Mouse (Mus musculus): Measurements from ENCODE around the gene Aldh3a1. TPM values are rescaled to one million over a fixed set of nuclear protein-coding genes. Genes with fewer than 3 reads are reported as not detected.
A peak's percentile ranks its signal among the peaks of the same experiment; 100 is the strongest.
"Not testable (repeated sequence)": the region's sequence is repeated elsewhere in the genome, so short reads cannot be mapped to it uniquely, and the experiment has no call there.

Gene Aldh3a1
- 0.07 TPM in 1 of 2 replicates, not detected in the other for polyA plus RNA-seq (2016; fragmentation: Nextera tagmentation; extraction: Ambion mirVana)

DNA sequence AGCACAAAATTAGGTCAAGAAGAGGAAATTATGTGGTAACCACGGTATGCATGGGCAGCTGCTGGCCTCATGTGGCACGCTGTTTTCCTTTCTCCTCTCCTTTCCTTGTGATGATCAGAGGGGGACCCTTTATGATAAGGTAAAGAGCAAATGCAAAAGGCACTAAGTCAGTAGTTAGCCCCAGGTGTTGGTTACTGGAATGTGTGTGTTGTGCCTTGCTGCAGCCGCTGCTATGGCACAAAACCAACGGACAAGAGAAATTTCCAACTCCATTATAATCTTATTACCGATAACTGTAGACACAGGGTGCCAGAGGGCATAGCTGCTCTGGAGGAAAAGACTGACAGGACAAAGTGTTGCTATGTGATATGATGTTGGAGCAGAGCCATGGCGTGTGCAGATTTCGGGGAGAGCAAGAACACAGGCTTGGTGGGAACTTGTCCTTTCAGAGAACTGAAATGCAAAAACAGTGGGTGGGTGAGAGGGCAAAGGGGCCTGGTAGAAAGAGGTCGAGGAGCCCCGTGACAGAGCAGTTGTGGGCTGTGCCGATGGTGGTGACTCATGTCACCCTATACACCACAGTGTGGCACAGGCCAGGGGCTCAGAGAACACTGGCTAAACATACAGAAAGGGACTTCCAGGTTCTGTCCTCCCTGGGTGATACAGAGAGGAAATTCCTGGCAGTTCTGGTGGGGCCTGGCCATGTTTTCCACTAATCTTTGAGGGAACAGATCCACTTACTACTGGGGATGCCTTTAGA, at the start of gene Aldh3a1:
Gene Aldh3a1 (plus strand): TSS at position 51 of the 760 bp plus-strand sequence.
- no peaks in the 10 kb centered on the region for H3K36me3 ChIP-seq

DNA sequence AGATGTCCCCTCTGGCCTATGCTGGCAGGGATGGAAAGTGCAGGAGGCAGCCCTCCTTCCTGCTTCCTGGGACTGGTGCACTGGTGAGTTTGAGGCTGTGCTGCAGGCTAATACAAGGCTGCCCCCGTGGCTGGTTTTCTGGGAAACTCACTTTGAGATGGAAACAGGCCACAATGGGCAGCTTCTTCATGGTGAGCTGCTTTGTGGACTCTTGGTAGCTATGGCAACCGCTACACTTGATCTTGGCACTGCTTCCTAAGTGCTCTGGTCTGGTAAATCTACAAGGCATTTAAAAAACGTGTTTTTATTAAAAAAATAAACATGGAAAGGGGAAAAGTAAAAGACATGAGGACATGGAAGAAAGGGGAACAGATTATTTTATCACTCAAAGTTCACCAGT, 49.2 kb upstream of the Aldh3a1 start:
- no peak for ATAC-seq
- Histone ChIP-seq H3K4me1 (no peaks in the 10 kb centered on the region), H3K9me3 (replicated peaks) (no peaks in the 10 kb centered on the region), H3K9ac (no peak overlapping the region), H3K4me2 (no peak overlapping the region), H3K36me3 (peaks cover 98% of the 10 kb centered on the region), H3K27me3 (replicated peaks) (no peaks in the 10 kb centered on the region), H3K27ac (no peak overlapping the region), H3K4me3 (no peak overlapping the region)
- WGBS (ENCODE audit: insufficient replicate concordance) = 58% methylated on average over 3 of the region's 3 CpGs

More for the DNA sequence above, at the start of gene Aldh3a1:
- no peak within 1 kb of the TSS for H3K27ac ChIP-seq
- no peak within 1 kb of the TSS for H3K4me2 ChIP-seq
- 54% methylated on average over 10 of the region's 10 CpGs for WGBS (ENCODE audit: insufficient replicate concordance)
- H3K9me3 ChIP-seq (replicated peaks) = no peaks in the 10 kb centered on the region
- no peak within 1 kb of the TSS for H3K4me3 ChIP-seq
- ATAC-seq = no peak
- H3K27me3 ChIP-seq (replicated peaks) = peaks cover 32% of the 10 kb centered on the region
- H3K4me1 ChIP-seq = no peaks in the 10 kb centered on the region
- H3K9ac ChIP-seq = no peak within 1 kb of the TSS

DNA sequence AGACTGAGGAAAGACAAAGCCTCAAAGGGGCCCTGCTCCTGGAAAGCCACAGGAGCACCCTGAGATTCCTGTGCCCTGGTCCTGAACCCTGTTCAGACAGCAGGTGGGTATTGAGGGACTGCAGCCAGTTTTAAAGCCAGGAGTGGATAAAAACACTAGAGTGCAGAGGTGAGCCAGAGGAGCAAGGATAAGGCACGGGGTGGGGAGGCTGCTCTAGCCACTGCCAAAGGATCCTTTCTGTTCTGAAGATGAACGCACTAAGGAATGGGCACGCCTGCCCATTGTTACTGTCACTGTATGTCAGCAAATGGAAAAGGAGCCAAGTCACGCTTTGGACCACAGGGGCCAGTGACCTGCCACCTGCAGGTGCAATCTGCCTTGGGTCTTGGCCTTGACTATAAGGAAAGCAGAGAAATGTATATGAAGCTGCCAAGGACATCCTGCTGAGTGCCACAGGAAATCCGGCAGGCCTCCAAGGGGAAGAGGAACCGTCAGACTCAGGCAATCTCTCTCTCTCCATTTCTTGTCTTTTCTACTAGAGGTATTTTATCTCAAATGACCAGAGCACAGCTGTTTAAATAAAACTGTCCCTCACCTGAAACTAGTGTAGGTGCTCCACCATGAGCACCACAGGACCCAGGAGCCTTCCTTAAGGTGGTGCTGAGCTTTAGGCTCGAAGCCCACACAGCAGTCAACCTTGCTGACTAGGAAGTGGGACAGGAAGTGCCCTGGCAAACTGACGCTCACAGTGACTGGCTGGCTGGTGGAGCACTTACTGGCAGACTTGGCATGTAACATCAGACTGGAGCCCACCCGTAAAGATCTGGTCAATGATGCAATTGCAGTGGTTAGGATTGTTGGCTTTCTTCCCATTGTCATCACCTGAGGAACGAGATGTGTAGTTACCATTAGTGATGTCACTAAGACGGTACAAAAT, 47.3 kb upstream of the Aldh3a1 start:
- no peaks in the 10 kb centered on the region for H3K27me3 ChIP-seq (replicated peaks)
- no peak overlapping the region for H3K4me3 ChIP-seq
- peaks cover 98% of the 10 kb centered on the region for H3K36me3 ChIP-seq
- H3K4me2 ChIP-seq = no peak overlapping the region
- WGBS (ENCODE audit: insufficient replicate concordance) = 54% methylated on average over 11 of the region's 11 CpGs
- no peaks in the 10 kb centered on the region for H3K9me3 ChIP-seq (replicated peaks)
- no peak overlapping the region for H3K9ac ChIP-seq
- no peak for ATAC-seq
- H3K27ac ChIP-seq = no peak overlapping the region
- H3K4me1 ChIP-seq = no peaks in the 10 kb centered on the region

DNA sequence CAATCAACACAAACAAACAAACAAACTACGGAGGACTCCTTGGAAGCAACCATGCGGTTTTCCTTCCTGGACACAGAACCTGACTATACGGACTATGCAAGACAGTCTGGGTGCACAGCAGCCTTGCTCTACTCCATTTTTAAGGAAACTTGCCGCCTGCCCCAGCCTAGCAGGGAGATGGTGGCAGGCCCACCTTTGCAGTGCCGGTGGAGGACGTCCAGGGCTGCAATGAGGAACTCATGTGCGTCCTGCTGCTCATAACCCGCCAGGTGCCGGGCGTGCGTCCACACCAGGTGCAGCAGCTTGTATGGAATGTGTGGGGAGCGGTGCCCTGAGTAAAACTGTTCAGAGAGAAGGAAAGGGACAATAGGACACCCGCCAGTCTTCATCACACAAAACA, 46.2 kb upstream of the Aldh3a1 start:
- 85% methylated on average over 13 of the region's 13 CpGs for WGBS (ENCODE audit: insufficient replicate concordance)
- Histone ChIP-seq H3K27ac (no peak overlapping the region), H3K27me3 (replicated peaks) (no peaks in the 10 kb centered on the region), H3K4me2 (no peak overlapping the region), H3K4me1 (no peaks in the 10 kb centered on the region), H3K36me3 (peaks cover 100% of the 10 kb centered on the region), H3K4me3 (no peak overlapping the region), H3K9ac (no peak overlapping the region), H3K9me3 (replicated peaks) (no peaks in the 10 kb centered on the region)
- no peak for ATAC-seq

DNA sequence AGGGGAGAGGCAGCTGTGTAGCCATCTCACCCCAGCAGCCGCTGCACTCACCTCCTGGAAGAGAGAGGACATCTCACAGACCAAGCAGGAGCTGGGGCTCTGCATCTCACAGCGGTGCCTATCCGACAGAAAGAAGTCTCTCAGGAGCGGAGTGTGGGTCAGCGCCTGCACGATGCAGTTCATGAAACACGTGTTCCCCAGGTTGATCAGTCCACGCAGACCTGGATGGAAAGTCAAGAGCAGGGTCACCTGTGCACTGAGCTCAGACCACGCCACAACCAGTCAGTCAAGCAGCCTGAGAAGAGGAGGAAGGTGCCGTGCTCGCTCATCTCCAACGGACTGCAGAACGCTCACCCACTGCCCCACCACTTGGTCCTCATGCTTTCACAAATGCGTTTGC, 44.6 kb upstream of the Aldh3a1 start:
- no peaks in the 10 kb centered on the region for H3K4me1 ChIP-seq
- 88% methylated on average over 14 of the region's 14 CpGs for WGBS (ENCODE audit: insufficient replicate concordance)
- H3K9ac ChIP-seq = no peak overlapping the region
- H3K4me3 ChIP-seq = no peak overlapping the region
- no peak overlapping the region for H3K27ac ChIP-seq
- no peak overlapping the region for H3K4me2 ChIP-seq
- no peaks in the 10 kb centered on the region for H3K9me3 ChIP-seq (replicated peaks)
- peaks cover 100% of the 10 kb centered on the region for H3K36me3 ChIP-seq
- H3K27me3 ChIP-seq (replicated peaks) = no peaks in the 10 kb centered on the region
- ATAC-seq = no peak

DNA sequence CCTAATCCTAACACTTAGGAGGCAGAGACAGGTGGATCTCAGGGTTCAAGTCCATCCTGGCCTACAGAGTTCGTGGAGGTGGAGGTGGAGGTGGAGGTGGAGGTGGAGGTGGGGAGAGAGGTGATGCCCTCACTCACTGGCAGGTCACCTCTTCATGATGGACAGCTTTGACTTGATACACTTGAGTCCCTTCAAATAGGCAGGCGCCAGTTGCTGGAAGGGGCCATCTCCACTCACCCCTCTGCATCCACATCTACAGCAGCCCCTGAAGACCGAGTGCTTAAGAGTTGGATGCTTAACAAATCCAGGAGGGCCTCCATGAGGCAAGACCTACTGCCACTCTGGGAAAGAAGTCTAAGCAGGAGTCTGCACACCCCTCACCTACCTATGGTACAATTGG, 44.0 kb upstream of the Aldh3a1 start:
- whole genome bisulfite sequencing (ENCODE audit: insufficient replicate concordance) = 67% methylated on average over 3 of the region's 3 CpGs

DNA sequence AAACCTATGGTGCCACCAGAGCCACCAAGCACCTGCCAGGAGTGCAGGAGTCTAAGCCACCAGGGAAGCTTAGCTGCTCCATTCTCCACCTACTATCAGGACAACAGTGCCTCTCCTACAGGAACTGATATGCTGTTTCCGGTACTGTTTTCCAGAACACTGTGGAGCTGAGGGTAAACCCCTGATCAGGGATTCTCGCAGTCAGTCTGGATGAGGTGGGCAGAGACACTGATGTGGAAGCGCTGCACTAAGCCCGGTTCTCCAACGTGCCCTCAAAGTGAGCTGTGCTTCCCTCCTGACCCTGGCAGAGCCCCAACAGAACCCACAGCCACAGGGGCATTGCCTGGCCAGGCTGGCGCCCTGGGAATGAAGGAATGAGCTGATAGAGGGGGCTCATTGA, 43.0 kb upstream of the Aldh3a1 start:
- Histone ChIP-seq H3K4me1 (peaks cover 8% of the 10 kb centered on the region), H3K27ac (no peak overlapping the region), H3K4me2 (no peak overlapping the region), H3K4me3 (no peak overlapping the region), H3K27me3 (replicated peaks) (no peaks in the 10 kb centered on the region), H3K9me3 (replicated peaks) (no peaks in the 10 kb centered on the region), H3K9ac (no peak overlapping the region), H3K36me3 (peaks cover 88% of the 10 kb centered on the region)
- ATAC-seq = no peak
- WGBS (ENCODE audit: insufficient replicate concordance) = 84% methylated on average over 6 of the region's 6 CpGs

More for the DNA sequence above, 44.0 kb upstream of the Aldh3a1 start:
- no peaks in the 10 kb centered on the region for H3K27me3 ChIP-seq (replicated peaks)
- H3K4me1 ChIP-seq = no peaks in the 10 kb centered on the region
- no peak overlapping the region for H3K4me2 ChIP-seq
- H3K9me3 ChIP-seq (replicated peaks) = no peaks in the 10 kb centered on the region
- H3K36me3 ChIP-seq = peaks cover 98% of the 10 kb centered on the region
- H3K9ac ChIP-seq = no peak overlapping the region
- no peak overlapping the region for H3K27ac ChIP-seq
- ATAC-seq = no peak
- H3K4me3 ChIP-seq = no peak overlapping the region

DNA sequence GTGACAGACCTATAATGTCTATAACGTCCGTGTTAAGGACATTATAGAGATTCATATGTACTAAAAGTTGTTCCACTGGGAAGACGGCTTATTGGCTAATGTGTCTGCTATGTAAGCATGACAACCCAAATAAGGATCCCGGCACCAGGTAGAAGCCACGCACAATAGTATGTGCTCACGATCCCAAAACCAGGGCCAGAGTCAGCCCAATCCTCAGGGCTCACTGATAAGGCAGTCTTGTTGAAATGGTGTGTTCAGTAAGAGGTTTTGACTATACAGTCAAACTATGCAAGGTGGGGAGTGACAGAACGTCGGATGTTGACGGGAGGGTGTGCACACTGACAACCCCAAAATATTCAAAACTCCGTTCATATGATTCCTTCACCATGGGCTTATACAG, 42.5 kb upstream of the Aldh3a1 start:
- Histone ChIP-seq H3K4me1 (peaks cover 8% of the 10 kb centered on the region), H3K9ac (no peak overlapping the region), H3K4me3 (no peak overlapping the region), H3K36me3 (peaks cover 83% of the 10 kb centered on the region), H3K4me2 (no peak overlapping the region), H3K27me3 (replicated peaks) (no peaks in the 10 kb centered on the region), H3K9me3 (replicated peaks) (no peaks in the 10 kb centered on the region), H3K27ac (no peak overlapping the region)
- WGBS (ENCODE audit: insufficient replicate concordance) = 85% methylated on average over 10 of the region's 10 CpGs
- ATAC-seq = no peak

DNA sequence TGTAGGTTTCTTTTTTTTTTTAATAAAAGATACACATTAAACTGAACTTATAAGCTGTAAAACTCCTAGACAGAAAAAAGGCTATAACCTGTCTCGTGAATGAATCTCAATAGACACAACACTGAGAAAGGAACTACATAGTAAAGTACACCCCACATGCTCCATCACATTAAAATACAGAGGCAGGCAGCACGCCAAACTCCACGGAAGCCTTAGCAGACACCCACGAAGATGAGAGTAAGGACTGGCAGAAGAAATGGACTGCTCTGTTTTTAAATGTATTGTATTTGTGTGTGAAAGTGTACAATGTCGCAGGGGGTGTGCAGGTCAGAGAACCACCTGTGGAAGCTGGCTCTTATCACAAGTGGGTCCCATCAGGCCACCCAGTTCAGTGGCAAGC, 37.2 kb upstream of the Aldh3a1 start:
- Histone ChIP-seq H3K9ac (no peak overlapping the region), H3K4me2 (no peak overlapping the region), H3K27ac (no peak overlapping the region), H3K4me3 (no peak overlapping the region), H3K36me3 (peaks cover 30% of the 10 kb centered on the region), H3K9me3 (replicated peaks) (no peaks in the 10 kb centered on the region), H3K4me1 (peaks cover 22% of the 10 kb centered on the region), H3K27me3 (replicated peaks) (no peaks in the 10 kb centered on the region)
- 77% methylated on average over 5 of the region's 5 CpGs for WGBS (ENCODE audit: insufficient replicate concordance)
- ATAC-seq = no peak

DNA sequence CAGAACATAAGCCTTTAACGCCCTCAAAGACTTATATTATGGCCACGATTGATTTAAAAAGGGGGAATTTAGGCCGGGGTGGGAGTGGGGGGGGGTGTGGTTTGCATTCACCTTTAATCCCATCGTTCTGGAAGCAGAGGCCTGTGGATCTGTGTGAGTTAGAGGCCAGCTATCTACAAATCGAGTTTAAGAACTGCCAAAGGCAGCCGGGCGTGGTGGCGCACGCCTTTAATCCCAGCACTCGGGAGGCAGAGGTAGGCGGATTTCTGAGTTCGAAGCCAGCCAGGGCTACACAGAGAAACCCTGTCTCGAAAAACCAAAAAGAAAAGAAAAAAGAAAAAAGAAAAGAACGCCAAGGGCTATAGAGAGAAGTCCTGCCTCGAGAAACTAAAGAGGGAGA, 33.9 kb upstream of the Aldh3a1 start:
- WGBS (ENCODE audit: insufficient replicate concordance) = 51% methylated on average over 15 of the region's 15 CpGs
- not testable (repeated sequence) for H3K9me3 ChIP-seq (replicated peaks); H3K27me3 ChIP-seq (replicated peaks); H3K27ac ChIP-seq; H3K9ac ChIP-seq; ATAC-seq; H3K36me3 ChIP-seq
- peak overlapping the region; percentile 85; the same call in 1 of the 2 replicates for H3K4me3 ChIP-seq
- H3K4me2 ChIP-seq = peak overlapping the region; percentile 100
- H3K4me1 ChIP-seq = peaks cover 30% of the 10 kb centered on the region

DNA sequence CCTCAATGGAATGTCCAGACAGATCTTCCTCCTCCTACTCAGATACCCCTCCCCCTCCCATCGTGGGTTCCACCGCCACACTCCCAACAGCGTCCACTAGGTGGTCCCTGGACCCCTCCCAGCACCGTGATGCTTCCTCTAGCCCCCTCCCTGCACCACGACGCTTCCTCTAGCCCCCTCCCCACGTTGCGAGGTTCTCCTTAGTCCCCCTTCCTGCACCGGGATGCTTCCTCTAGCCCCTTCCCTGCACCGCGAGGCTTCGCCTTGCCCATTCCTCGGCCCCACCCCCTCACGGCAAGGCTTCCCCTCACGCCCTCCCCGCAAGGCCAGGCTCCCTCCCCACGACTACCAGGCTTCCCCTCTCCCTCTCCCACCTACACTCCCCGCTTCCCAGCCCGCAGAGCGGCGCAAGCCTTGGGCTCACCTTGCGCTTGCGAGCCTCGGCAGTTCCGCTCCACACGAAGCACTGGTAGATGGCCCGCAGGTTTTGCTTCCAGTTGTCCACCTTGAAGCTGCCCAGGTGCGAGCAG, 33.0 kb upstream of the Aldh3a1 start:
- ATAC-seq = no peak; the same call in 1 of the 2 replicates
- peak overlapping the region; percentile 85 for H3K4me3 ChIP-seq
- under 1% methylated on average over 28 of the region's 28 CpGs for WGBS (ENCODE audit: insufficient replicate concordance)

More for the DNA sequence above, 33.0 kb upstream of the Aldh3a1 start:
- Histone ChIP-seq H3K36me3 (no peaks in the 10 kb centered on the region), H3K4me1 (peaks cover 23% of the 10 kb centered on the region), H3K27me3 (replicated peaks) (no peaks in the 10 kb centered on the region), H3K9ac (peak overlapping the region; percentile 96), H3K4me2 (peak overlapping the region; percentile 100), H3K9me3 (replicated peaks) (no peaks in the 10 kb centered on the region), H3K27ac (peak overlapping the region; percentile 89)

Data from liver, embryonic 12.5 days (tissue).